In the genomic region with DNA sequence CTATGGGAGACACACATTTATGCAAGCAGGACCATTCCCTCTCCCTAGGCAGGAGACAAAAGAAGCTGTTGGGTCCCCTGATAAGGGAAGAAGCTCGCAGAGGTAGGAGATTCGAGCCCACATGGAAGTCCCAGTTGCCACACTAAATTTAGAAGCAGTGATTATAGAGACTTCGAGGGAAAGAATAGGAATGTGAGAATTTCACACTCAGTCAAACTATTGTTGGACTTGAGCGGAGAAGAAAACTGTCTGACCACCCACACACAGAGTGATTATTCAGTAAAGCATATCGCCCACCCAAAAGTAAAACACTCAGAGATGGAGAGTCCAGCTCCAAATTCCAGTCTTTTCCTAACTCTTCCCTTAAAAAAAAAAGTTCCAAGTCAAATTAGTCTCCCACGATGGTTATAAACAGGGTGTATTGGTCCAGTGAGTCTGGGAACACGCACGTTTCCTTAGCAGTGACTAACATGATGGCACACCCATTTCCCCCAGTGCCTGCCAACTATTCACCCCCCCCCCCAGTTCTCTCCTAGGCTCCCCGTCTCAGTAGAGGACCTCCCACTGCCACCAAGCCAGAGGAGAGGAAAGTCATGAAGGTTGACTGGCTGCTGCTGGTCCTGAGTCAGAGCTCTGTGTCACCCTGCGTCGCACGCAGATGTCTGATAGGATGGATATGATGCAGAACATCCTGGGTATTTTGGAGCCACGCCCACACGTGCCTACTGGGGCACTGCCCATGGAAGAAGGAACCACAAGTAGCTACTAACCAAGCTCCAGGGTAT, we compare ENCODE assay signal across 10 mouse cellular contexts.
DNase-seq lines count a peak whose midpoint lies in the region; ATAC-seq and TF ChIP-seq lines count a peak whose summit lies in the region.
"Had no signal": no experiment of that assay in that cellular context is flagged by ENCODE, and none has a peak within 500 bp of the region (broad histone marks: within the 10 kb centered on the region; RNA-seq: fewer than 3 reads in every experiment).

No protein-coding gene starts in this region.

- peaks cover 20% of the 10 kb centered on the region for H3K4me1 ChIP-seq in olfactory bulb, adult 2 months (ENCODE audit: control insufficient read depth, insufficient read depth, low read length)
- H3K4me1 ChIP-seq in forebrain, embryonic 11.5 days (replicated peaks; ENCODE audit: control insufficient read depth, insufficient read depth, low read length), result peaks cover 8% of the 10 kb centered on the region

- H3K9me3 ChIP-seq in forebrain, embryonic 11.5 days (ENCODE audit: control insufficient read depth, low read length), result no peaks in the 10 kb centered on the region
- H3K9me3 ChIP-seq: embryonic facial prominence, embryonic 13.5 days; hindbrain, embryonic 10.5 days had no signal

- H3K4me3 ChIP-seq in olfactory bulb, adult 2 months (ENCODE audit: insufficient read depth, low read depth, low read length), result no peak overlapping the region
- no peak overlapping the region for H3K4me3 ChIP-seq in forebrain, embryonic 11.5 days (ENCODE audit: low read depth, low read length)
- H3K4me3 ChIP-seq: embryonic facial prominence, embryonic 13.5 days; hindbrain, embryonic 10.5 days had no signal

- peak; percentile 80 for ATAC-seq in frontal cortex, adult (ENCODE audit: low TSS enrichment)
- ATAC-seq in megakaryocyte progenitor cell, adult 5-6 weeks (replicated peaks; ENCODE audit: poor library complexity), result no peak
- no peak for ATAC-seq in forebrain, embryonic 11.5 days (replicated peaks; ENCODE audit: low FRiP score)

- no peaks in the 10 kb centered on the region for H3K27me3 ChIP-seq in forebrain, embryonic 11.5 days (ENCODE audit: control insufficient read depth, insufficient read depth, low read length)
- H3K27me3 ChIP-seq: embryonic facial prominence, embryonic 13.5 days had no signal

- peak overlapping the region; percentile 27; the same call in 1 of the 2 replicates for H3K27ac ChIP-seq in olfactory bulb, adult 2 months (ENCODE audit: insufficient read depth, low read depth, low read length)
- H3K27ac ChIP-seq in forebrain, embryonic 11.5 days (ENCODE audit: low read depth, low read length), result no peak overlapping the region
- H3K27ac ChIP-seq: embryonic facial prominence, embryonic 13.5 days; hindbrain, embryonic 10.5 days had no signal

- no peak overlapping the region for H3K4me2 ChIP-seq in forebrain, embryonic 11.5 days (ENCODE audit: low read depth, low read length, severe bottlenecking)
- H3K4me2 ChIP-seq: embryonic facial prominence, embryonic 13.5 days had no signal

- 31% methylated on average over 14 of the region's 14 CpGs for WGBS in olfactory bulb, adult 2 months
- 87% methylated on average over 14 of the region's 14 CpGs for WGBS in forebrain, embryonic 11.5 days

- no peak overlapping the region for H3K9ac ChIP-seq in forebrain, embryonic 11.5 days (ENCODE audit: low read length)
- H3K9ac ChIP-seq: embryonic facial prominence, embryonic 13.5 days had no signal

- TF ChIP-seq POLR2A in olfactory bulb, adult 2 months (IDR thresholded peaks at IDR 0.05; ENCODE audit: insufficient read depth, low read depth, low read length), result no peak

- H3K36me3 ChIP-seq in forebrain, embryonic 11.5 days (ENCODE audit: control insufficient read depth, insufficient read depth, low read length), result no peaks in the 10 kb centered on the region
- H3K36me3 ChIP-seq: embryonic facial prominence, embryonic 13.5 days; hindbrain, embryonic 10.5 days had no signal

- TF ChIP-seq CTCF in olfactory bulb, adult 2 months (IDR thresholded peaks at IDR 0.05; ENCODE audit: insufficient read depth, low read depth, low read length), result no peak

- no peak for DNase-seq in frontal cortex, postnatal 25 days (ENCODE audit: low spot score in 2 of 2)
- peak; percentile 66 for DNase-seq in fibroblast of lung, adult 2 months (ENCODE audit: low read depth)
- peak; percentile 30 for DNase-seq in left cerebral cortex, adult 11 months (ENCODE audit: low spot score)
- DNase-seq in cerebellum, adult 9-11 months, result no peak
- no peak for DNase-seq in forebrain, embryonic 11.5 days (ENCODE audit: low spot score)

Comparison
In these comparisons a context has a peak if more than half of its experiments do, and no peak if none do; other contexts are left out.
1. DNase-seq: peak in fibroblast of lung, adult 2 months (single experiment) and left cerebral cortex, adult 11 months (single experiment); none in frontal cortex, postnatal 25 days (0 of 2), cerebellum, adult 9-11 months (single experiment) and forebrain, embryonic 11.5 days (single experiment).